Mouse (Mus musculus) frontal cortex, adult 2 months (tissue): ENCODE measurements around the gene Masp2. TPM values are rescaled to one million over a fixed set of nuclear protein-coding genes. Genes with fewer than 3 reads are reported as not detected.

Experiments
- polyA plus RNA-seq: library from polyadenylated mRNA; depleted of rRNA; stranded (reverse); fragments of >200 nt; gene quantifications from 2 replicates; pipeline ENCODE4 v1.2.3, GENCODE M21; 2012; rRNA removed

Masp2 gene
- polyA plus RNA-seq, 1 experiment = 3.5 TPM

Other genes starting within 250 kb of the Masp2 start
- 10.4 and 10.7 TPM in 2 replicates for gene Ubiad1, start 157.8 kb upstream of the Masp2 start, polyA plus RNA-seq
- gene Mtor, start 153.9 kb upstream of the Masp2 start, polyA plus RNA-seq = 44.1 and 45.0 TPM in 2 replicates
- 0.28 and 0.40 TPM in 2 replicates for gene Angptl7, start 102.1 kb upstream of the Masp2 start, polyA plus RNA-seq
- gene Exosc10, start 44.1 kb upstream of the Masp2 start, polyA plus RNA-seq = 44.8 and 45.4 TPM in 2 replicates
- 75.6 and 87.9 TPM in 2 replicates for gene Srm, start 11.1 kb upstream of the Masp2 start, polyA plus RNA-seq
- gene Tardbp, start 24.5 kb downstream of the Masp2 start, polyA plus RNA-seq = 286 and 304 TPM in 2 replicates
- not detected in 2 replicates for gene Gm572, start 40.8 kb downstream of the Masp2 start, polyA plus RNA-seq
- gene Casz1, start 201.9 kb downstream of the Masp2 start, polyA plus RNA-seq = 0.78 and 0.82 TPM in 2 replicates